Mouse (Mus musculus): ENCODE measurements around the gene Stn1.
A peak's percentile ranks its signal among the peaks of the same experiment; 100 is the strongest.

Stn1 gene

GRCm38 (mm10) chr19:47483346-47483745, 54.0 kb downstream of the Stn1 start:
- DNase-seq (ENCODE audit: low spot score in 2 of 2), result no peak

- DNase-seq (ENCODE audit: low spot score in 2 of 2), result no peak
These were observed 63.9 kb downstream of the Stn1 start for GRCm38 (mm10) chr19:47473453-47473852.

GRCm38 (mm10) chr19:47472881-47473400, 64.4 kb downstream of the Stn1 start:
- peak in 1 of 2 experiments; percentile 17 for DNase-seq (ENCODE audit: low spot score in 2 of 2)

GRCm38 (mm10) chr19:47471808-47472207, 65.5 kb downstream of the Stn1 start:
- no peak for DNase-seq (ENCODE audit: low spot score in 2 of 2)

- no peak for DNase-seq (ENCODE audit: low spot score in 2 of 2)
These were observed 68.6 kb downstream of the Stn1 start for GRCm38 (mm10) chr19:47468750-47469149.

- no peak for DNase-seq (ENCODE audit: low spot score in 2 of 2)
These were observed 70.5 kb downstream of the Stn1 start for GRCm38 (mm10) chr19:47466775-47467174.

- DNase-seq (ENCODE audit: low spot score in 2 of 2), result no peak
These were observed 71.8 kb downstream of the Stn1 start for GRCm38 (mm10) chr19:47465467-47465866.

GRCm38 (mm10) chr19:47464304-47465241, 72.7 kb downstream of the Stn1 start, which contains the start of gene Sh3pxd2a:
Gene Sh3pxd2a, minus strand, starts transcription at chr19:47464401.
- peak; percentile 53 to 67 for DNase-seq (ENCODE audit: low spot score in 2 of 2)

GRCm38 (mm10) chr19:47463636-47464303, 73.5 kb downstream of the Stn1 start:
- peak; percentile 83 to 87 for DNase-seq (ENCODE audit: low spot score in 2 of 2)

- DNase-seq (ENCODE audit: low spot score in 2 of 2), result no peak
These were observed 74.1 kb downstream of the Stn1 start for GRCm38 (mm10) chr19:47463206-47463605.

GRCm38 (mm10) chr19:47462725-47463124, 74.6 kb downstream of the Stn1 start:
- no peak for DNase-seq (ENCODE audit: low spot score in 2 of 2)

GRCm38 (mm10) chr19:47461838-47462237, 75.5 kb downstream of the Stn1 start:
- no peak for DNase-seq (ENCODE audit: low spot score in 2 of 2)

GRCm38 (mm10) chr19:47461386-47461785, 75.9 kb downstream of the Stn1 start:
- DNase-seq (ENCODE audit: low spot score in 2 of 2), result no peak

GRCm38 (mm10) chr19:47460120-47460960, 77.0 kb downstream of the Stn1 start:
- DNase-seq (ENCODE audit: low spot score in 2 of 2), result no peak

GRCm38 (mm10) chr19:47459214-47459613, 78.1 kb downstream of the Stn1 start:
- no peak for DNase-seq (ENCODE audit: low spot score in 2 of 2)

- DNase-seq (ENCODE audit: low spot score in 2 of 2), result no peak
These were observed 78.7 kb downstream of the Stn1 start for GRCm38 (mm10) chr19:47458504-47459161.

GRCm38 (mm10) chr19:47457711-47458503, 79.4 kb downstream of the Stn1 start:
- peak; percentile 83 to 88 for DNase-seq (ENCODE audit: low spot score in 2 of 2)

- DNase-seq (ENCODE audit: low spot score in 2 of 2), result no peak
These were observed 81.3 kb downstream of the Stn1 start for GRCm38 (mm10) chr19:47456021-47456420.

- DNase-seq (ENCODE audit: low spot score in 2 of 2), result peak; percentile 65 to 83
These were observed 82.1 kb downstream of the Stn1 start for GRCm38 (mm10) chr19:47455001-47455755.
